Mouse (Mus musculus) adrenal gland, postnatal 4 days (tissue): ENCODE results near the gene Prkcz. TPM values are rescaled to one million over a fixed set of nuclear protein-coding genes. Genes with fewer than 3 reads are reported as not detected.
A peak's percentile ranks its signal among the peaks of the same experiment; 100 is the strongest.

ENCODE experiments used
- DNase-seq, 2 experiments: peaks; one replicate each; pipeline ENCODE4 v3.0.0; 2021 to 2022; ENCODE audit warnings: low spot score in 2 of 2, mixed read lengths in 2 of 2
- total RNA-seq, 2 experiments: library from RNA; stranded (reverse); gene quantifications; 2 replicates each; pipeline ENCODE4 v1.2.3; 2021

Gene Prkcz
- total RNA-seq, 2 experiments from 2014 or later = 7.8 to 10.3 TPM

GRCm38 (mm10) chr4:155222841-155223593 lies 138.1 kb downstream of the Prkcz start:
- peak; percentile 99 to 100 for DNase-seq

GRCm38 (mm10) chr4:155222552-155222840 lies 138.7 kb downstream of the Prkcz start, which contains the start of gene Ski:
TSS of gene Ski (minus strand) at chr4:155222592.
- DNase-seq = no peak

- DNase-seq = no peak
Measured at GRCm38 (mm10) chr4:155221599-155222551, 139.3 kb downstream of the Prkcz start.

GRCm38 (mm10) chr4:155221106-155221505 lies 140.1 kb downstream of the Prkcz start:
- no peak for DNase-seq

GRCm38 (mm10) chr4:155220213-155221100 lies 140.7 kb downstream of the Prkcz start:
- DNase-seq = no peak

GRCm38 (mm10) chr4:155219271-155220212 lies 141.6 kb downstream of the Prkcz start:
- no peak for DNase-seq

GRCm38 (mm10) chr4:155218104-155218732 lies 142.9 kb downstream of the Prkcz start:
- DNase-seq = no peak

GRCm38 (mm10) chr4:155217241-155218103 lies 143.7 kb downstream of the Prkcz start:
- DNase-seq = no peak

- no peak for DNase-seq
Measured at GRCm38 (mm10) chr4:155215773-155216630, 145.2 kb downstream of the Prkcz start.

GRCm38 (mm10) chr4:155215203-155215602 lies 146.0 kb downstream of the Prkcz start:
- DNase-seq = no peak

GRCm38 (mm10) chr4:155214793-155215192 lies 146.4 kb downstream of the Prkcz start:
- DNase-seq = no peak

GRCm38 (mm10) chr4:155214188-155214587 lies 147.0 kb downstream of the Prkcz start:
- no peak for DNase-seq

GRCm38 (mm10) chr4:155213752-155214054 lies 147.5 kb downstream of the Prkcz start:
- DNase-seq = no peak

GRCm38 (mm10) chr4:155213052-155213751 lies 148.0 kb downstream of the Prkcz start:
- no peak for DNase-seq
